Mouse (Mus musculus): ENCODE measurements around the gene Lsm14a. TPM values are rescaled to one million over a fixed set of nuclear protein-coding genes. Genes with fewer than 3 reads are reported as not detected.

Gene Lsm14a
- polyA plus RNA-seq, 1 experiment from 2014 or later: 40.0 TPM

DNA sequence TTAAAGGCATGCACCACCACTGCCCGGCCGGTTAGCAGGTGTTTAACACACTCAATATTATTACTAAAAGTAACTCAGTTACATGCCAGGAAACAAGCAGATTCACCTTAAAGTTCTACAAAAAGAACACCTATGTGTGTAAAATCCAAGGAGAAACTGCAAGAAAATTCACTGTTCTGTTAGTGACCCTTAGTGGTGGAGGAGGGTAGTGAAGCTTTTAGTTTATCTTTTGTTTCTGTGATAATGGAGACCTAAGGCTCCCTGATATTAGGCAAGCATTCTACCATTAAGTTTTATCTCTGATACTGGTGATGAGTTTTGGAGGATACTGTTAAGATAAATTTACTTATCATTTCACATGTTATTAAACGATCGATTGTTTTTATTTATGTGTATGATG lies 37.5 kb downstream of the Lsm14a start:
- no peaks in the 10 kb centered on the region for H3K9me3 ChIP-seq (ENCODE audit: control insufficient read depth, low read length)
- no peak overlapping the region for H3K4me3 ChIP-seq (ENCODE audit: control insufficient read depth in 1 of 2, insufficient read depth in 1 of 2, low read depth in 1 of 2, low read length in 2 of 2)
- no peak overlapping the region for H3K27ac ChIP-seq (replicated peaks in 1 of 2; ENCODE audit: control insufficient read depth in 1 of 2, insufficient read depth in 1 of 2, low read depth in 2 of 2, low read length in 2 of 2)
- peaks cover 86% of the 10 kb centered on the region for H3K36me3 ChIP-seq (ENCODE audit: control insufficient read depth, insufficient read depth, low read length)
- H3K9ac ChIP-seq (ENCODE audit: low read length): no peak overlapping the region
- WGBS: 91% methylated on average over 4 of the region's 4 CpGs
- H3K4me1 ChIP-seq (ENCODE audit: control insufficient read depth in 2 of 2, insufficient read depth in 2 of 2, low read length in 2 of 2): no peaks in the 10 kb centered on the region
- no peaks in the 10 kb centered on the region for H3K27me3 ChIP-seq (ENCODE audit: control insufficient read depth, insufficient read depth, low read length)
- no peak overlapping the region for H3K4me2 ChIP-seq (ENCODE audit: low read length)
- no peak for ATAC-seq (ENCODE audit: insufficient number of reproducible peaks, insufficient read depth, low FRiP score, low read depth)

GRCm38 (mm10) chr7:34351997-34352396 lies 41.1 kb downstream of the Lsm14a start:
- no peak for ATAC-seq (ENCODE audit: insufficient number of reproducible peaks, insufficient read depth, low FRiP score, low read depth)
- Histone ChIP-seq H3K27ac (replicated peaks in 1 of 2; ENCODE audit: control insufficient read depth in 1 of 2, insufficient read depth in 1 of 2, low read depth in 2 of 2, low read length in 2 of 2) (no peak overlapping the region), H3K36me3 (ENCODE audit: control insufficient read depth, insufficient read depth, low read length) (peaks cover 98% of the 10 kb centered on the region), H3K4me1 (ENCODE audit: control insufficient read depth in 2 of 2, insufficient read depth in 2 of 2, low read length in 2 of 2) (no peaks in the 10 kb centered on the region), H3K9ac (ENCODE audit: low read length) (no peak overlapping the region), H3K27me3 (ENCODE audit: control insufficient read depth, insufficient read depth, low read length) (no peaks in the 10 kb centered on the region), H3K4me2 (ENCODE audit: low read length) (no peak overlapping the region), H3K4me3 (ENCODE audit: control insufficient read depth in 1 of 2, insufficient read depth in 1 of 2, low read depth in 1 of 2, low read length in 2 of 2) (no peak overlapping the region), H3K9me3 (ENCODE audit: control insufficient read depth, low read length) (no peaks in the 10 kb centered on the region)
- WGBS: 87% methylated on average over 1 of the region's 1 CpGs

DNA sequence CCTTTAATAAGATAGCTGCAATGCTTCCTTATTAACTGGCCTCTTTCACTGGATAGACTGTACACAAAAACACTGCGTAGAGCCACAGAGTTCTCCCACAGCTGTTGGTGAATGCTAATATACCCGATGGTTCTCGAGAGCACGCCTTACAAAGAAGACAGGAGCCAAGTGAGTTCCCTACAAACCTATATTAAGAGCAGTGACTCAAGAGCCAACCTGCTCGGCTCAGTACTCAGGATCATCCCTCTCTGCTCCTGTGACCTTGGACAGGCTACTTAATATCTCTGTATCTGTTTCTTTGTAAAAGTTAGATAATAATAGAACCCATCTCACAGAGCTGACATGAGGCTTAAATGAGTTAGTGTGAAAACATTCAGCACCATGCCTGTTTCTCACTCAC lies 42.9 kb downstream of the Lsm14a start:
- H3K4me2 ChIP-seq (ENCODE audit: low read length): no peak overlapping the region
- no peaks in the 10 kb centered on the region for H3K27me3 ChIP-seq (ENCODE audit: control insufficient read depth, insufficient read depth, low read length)
- H3K27ac ChIP-seq (replicated peaks in 1 of 2; ENCODE audit: control insufficient read depth in 1 of 2, insufficient read depth in 1 of 2, low read depth in 2 of 2, low read length in 2 of 2): no peak overlapping the region
- no peaks in the 10 kb centered on the region for H3K4me1 ChIP-seq (ENCODE audit: control insufficient read depth in 2 of 2, insufficient read depth in 2 of 2, low read length in 2 of 2)
- no peak for ATAC-seq (ENCODE audit: insufficient number of reproducible peaks, insufficient read depth, low FRiP score, low read depth)
- no peaks in the 10 kb centered on the region for H3K9me3 ChIP-seq (ENCODE audit: control insufficient read depth, low read length)
- no peak overlapping the region for H3K4me3 ChIP-seq (ENCODE audit: control insufficient read depth in 1 of 2, insufficient read depth in 1 of 2, low read depth in 1 of 2, low read length in 2 of 2)
- H3K9ac ChIP-seq (ENCODE audit: low read length): no peak overlapping the region
- peaks cover 100% of the 10 kb centered on the region for H3K36me3 ChIP-seq (ENCODE audit: control insufficient read depth, insufficient read depth, low read length)
- 55% methylated on average over 5 of the region's 5 CpGs for WGBS

DNA sequence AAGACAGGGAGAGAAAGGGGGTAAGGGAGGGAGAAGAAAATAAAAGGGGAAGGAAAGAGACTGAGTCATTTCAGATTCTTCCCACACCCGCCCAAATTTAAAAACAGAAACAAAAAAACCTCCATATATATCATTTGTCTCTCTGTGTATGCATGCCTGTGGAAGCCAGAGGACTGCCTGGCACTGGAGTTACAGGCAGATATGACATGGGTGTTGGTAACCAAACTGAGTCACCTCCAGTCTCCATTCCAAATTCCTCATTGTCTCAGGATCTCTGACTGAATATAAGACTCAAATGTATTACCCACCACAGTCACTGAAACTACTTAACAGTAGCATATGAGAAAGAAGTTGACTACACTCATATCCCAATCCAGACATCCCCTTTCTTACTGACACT lies 45.1 kb downstream of the Lsm14a start:
- H3K27ac ChIP-seq (replicated peaks in 1 of 2; ENCODE audit: control insufficient read depth in 1 of 2, insufficient read depth in 1 of 2, low read depth in 2 of 2, low read length in 2 of 2): no peak overlapping the region
- peaks cover 100% of the 10 kb centered on the region for H3K36me3 ChIP-seq (ENCODE audit: control insufficient read depth, insufficient read depth, low read length)
- H3K9me3 ChIP-seq (ENCODE audit: control insufficient read depth, low read length): no peaks in the 10 kb centered on the region
- no peak overlapping the region for H3K4me3 ChIP-seq (ENCODE audit: control insufficient read depth in 1 of 2, insufficient read depth in 1 of 2, low read depth in 1 of 2, low read length in 2 of 2)
- no peak for ATAC-seq (ENCODE audit: insufficient number of reproducible peaks, insufficient read depth, low FRiP score, low read depth)
- no peak overlapping the region for H3K9ac ChIP-seq (ENCODE audit: low read length)
- 75% methylated on average over 1 of the region's 1 CpGs for WGBS
- no peaks in the 10 kb centered on the region for H3K27me3 ChIP-seq (ENCODE audit: control insufficient read depth, insufficient read depth, low read length)
- no peak overlapping the region for H3K4me2 ChIP-seq (ENCODE audit: low read length)
- H3K4me1 ChIP-seq (ENCODE audit: control insufficient read depth in 2 of 2, insufficient read depth in 2 of 2, low read length in 2 of 2): no peaks in the 10 kb centered on the region

- no peak overlapping the region for H3K4me2 ChIP-seq (ENCODE audit: low read length)
These were observed 46.1 kb downstream of the Lsm14a start for GRCm38 (mm10) chr7:34347041-34347440.

GRCm38 (mm10) chr7:34346505-34346904 lies 46.6 kb downstream of the Lsm14a start:
- 84% methylated on average over 4 of the region's 4 CpGs for WGBS
- H3K9me3 ChIP-seq (ENCODE audit: control insufficient read depth, low read length): no peaks in the 10 kb centered on the region
- H3K4me1 ChIP-seq (ENCODE audit: control insufficient read depth in 2 of 2, insufficient read depth in 2 of 2, low read length in 2 of 2): no peaks in the 10 kb centered on the region
- no peaks in the 10 kb centered on the region for H3K27me3 ChIP-seq (ENCODE audit: control insufficient read depth, insufficient read depth, low read length)
- H3K4me2 ChIP-seq (ENCODE audit: low read length): no peak overlapping the region
- no peak overlapping the region for H3K4me3 ChIP-seq (ENCODE audit: control insufficient read depth in 1 of 2, insufficient read depth in 1 of 2, low read depth in 1 of 2, low read length in 2 of 2)
- H3K36me3 ChIP-seq (ENCODE audit: control insufficient read depth, insufficient read depth, low read length): peaks cover 100% of the 10 kb centered on the region
- H3K9ac ChIP-seq (ENCODE audit: low read length): no peak overlapping the region
- no peak for ATAC-seq (ENCODE audit: insufficient number of reproducible peaks, insufficient read depth, low FRiP score, low read depth)
- H3K27ac ChIP-seq (replicated peaks in 1 of 2; ENCODE audit: control insufficient read depth in 1 of 2, insufficient read depth in 1 of 2, low read depth in 2 of 2, low read length in 2 of 2): no peak overlapping the region

More at GRCm38 (mm10) chr7:34347041-34347440, 46.1 kb downstream of the Lsm14a start:
- H3K4me3 ChIP-seq (ENCODE audit: control insufficient read depth in 1 of 2, insufficient read depth in 1 of 2, low read depth in 1 of 2, low read length in 2 of 2): no peak overlapping the region
- H3K36me3 ChIP-seq (ENCODE audit: control insufficient read depth, insufficient read depth, low read length): peaks cover 100% of the 10 kb centered on the region
- H3K9me3 ChIP-seq (ENCODE audit: control insufficient read depth, low read length): no peaks in the 10 kb centered on the region
- no peak overlapping the region for H3K9ac ChIP-seq (ENCODE audit: low read length)
- no peak overlapping the region for H3K27ac ChIP-seq (replicated peaks in 1 of 2; ENCODE audit: control insufficient read depth in 1 of 2, insufficient read depth in 1 of 2, low read depth in 2 of 2, low read length in 2 of 2)
- no peaks in the 10 kb centered on the region for H3K27me3 ChIP-seq (ENCODE audit: control insufficient read depth, insufficient read depth, low read length)
- no peak for ATAC-seq (ENCODE audit: insufficient number of reproducible peaks, insufficient read depth, low FRiP score, low read depth)
- WGBS: 76% methylated on average over 3 of the region's 3 CpGs
- no peaks in the 10 kb centered on the region for H3K4me1 ChIP-seq (ENCODE audit: control insufficient read depth in 2 of 2, insufficient read depth in 2 of 2, low read length in 2 of 2)

DNA sequence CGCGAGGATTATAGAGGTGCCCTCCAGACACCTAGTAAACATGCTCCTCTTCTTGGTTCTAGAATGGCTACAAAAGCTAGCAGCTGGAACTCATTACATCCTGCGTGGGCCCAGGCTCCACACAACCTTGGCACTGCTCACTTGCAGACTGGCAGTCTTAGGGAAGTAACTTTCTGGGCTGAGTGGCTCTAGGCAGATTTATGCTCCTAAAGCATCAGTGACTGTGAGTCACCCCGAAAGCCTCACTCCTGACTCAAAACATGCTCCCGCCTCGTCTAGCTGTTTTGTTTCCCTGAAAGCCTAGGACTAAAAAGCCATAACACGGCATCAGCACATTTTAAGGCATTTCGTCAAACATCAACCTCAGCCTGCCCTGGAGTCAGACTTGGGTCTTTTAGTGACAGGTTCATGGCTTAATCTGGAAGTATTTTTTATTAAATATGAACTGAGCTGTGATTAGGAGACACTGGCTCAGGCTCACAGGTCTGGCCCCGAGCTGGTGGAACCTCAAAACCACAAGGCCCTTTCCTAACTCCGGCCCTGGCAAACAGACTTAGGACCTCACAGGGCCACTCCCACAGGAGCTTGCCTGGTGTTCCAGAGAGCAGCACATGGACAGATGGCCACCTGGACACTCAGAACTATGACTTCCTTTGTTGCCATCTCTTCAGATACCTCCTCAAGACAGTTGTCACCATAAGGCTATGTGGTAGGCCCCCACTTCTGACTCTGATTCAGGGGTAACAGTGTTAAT lies 50.9 kb downstream of the Lsm14a start:
- H3K4me3 ChIP-seq (ENCODE audit: control insufficient read depth in 1 of 2, insufficient read depth in 1 of 2, low read depth in 1 of 2, low read length in 2 of 2): no peak overlapping the region
- WGBS: 90% methylated on average over 10 of the region's 10 CpGs
- no peak overlapping the region for H3K4me2 ChIP-seq (ENCODE audit: low read length)
- no peaks in the 10 kb centered on the region for H3K9me3 ChIP-seq (ENCODE audit: control insufficient read depth, low read length)
- H3K27ac ChIP-seq (replicated peaks in 1 of 2; ENCODE audit: control insufficient read depth in 1 of 2, insufficient read depth in 1 of 2, low read depth in 2 of 2, low read length in 2 of 2): no peak overlapping the region
- no peak for ATAC-seq (ENCODE audit: insufficient number of reproducible peaks, insufficient read depth, low FRiP score, low read depth)
- H3K9ac ChIP-seq (ENCODE audit: low read length): no peak overlapping the region
- peaks cover 76% of the 10 kb centered on the region for H3K36me3 ChIP-seq (ENCODE audit: control insufficient read depth, insufficient read depth, low read length)
- peaks cover 17 to 30% of the 10 kb centered on the region in 2 experiments for H3K4me1 ChIP-seq (ENCODE audit: control insufficient read depth in 2 of 2, insufficient read depth in 2 of 2, low read length in 2 of 2)
- no peaks in the 10 kb centered on the region for H3K27me3 ChIP-seq (ENCODE audit: control insufficient read depth, insufficient read depth, low read length)

DNA sequence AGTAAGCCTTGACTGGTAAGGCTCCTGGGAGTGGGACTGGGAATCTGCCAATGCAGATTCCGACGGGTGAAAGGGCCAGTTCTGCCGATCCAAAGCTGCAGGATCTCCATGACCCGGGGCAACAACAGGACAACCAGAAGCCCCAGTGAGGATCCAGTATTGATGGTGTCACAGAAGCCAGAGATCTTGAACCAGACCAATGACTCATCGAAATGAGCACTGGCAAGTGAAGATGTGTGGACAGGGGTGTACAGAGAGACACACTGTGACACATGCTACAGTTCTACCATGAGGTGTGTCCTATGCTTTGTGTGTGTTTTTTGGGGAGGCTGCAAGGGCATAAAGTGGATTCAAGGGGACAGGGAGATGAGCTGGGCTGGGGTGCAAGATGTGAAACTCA lies 52.3 kb downstream of the Lsm14a start:
- no peaks in the 10 kb centered on the region for H3K27me3 ChIP-seq (ENCODE audit: control insufficient read depth, insufficient read depth, low read length)
- no peak overlapping the region for H3K4me2 ChIP-seq (ENCODE audit: low read length)
- peaks cover 2% of the 10 kb centered on the region; the same call in 1 of the 2 replicates for H3K9me3 ChIP-seq (ENCODE audit: control insufficient read depth, low read length)
- H3K4me3 ChIP-seq (ENCODE audit: control insufficient read depth in 1 of 2, insufficient read depth in 1 of 2, low read depth in 1 of 2, low read length in 2 of 2): no peak overlapping the region
- no peak overlapping the region for H3K9ac ChIP-seq (ENCODE audit: low read length)
- peak overlapping the region in 1 of 2 experiments; percentile 2; a peak in 1 of 4 replicates for H3K27ac ChIP-seq (replicated peaks in 1 of 2; ENCODE audit: control insufficient read depth in 1 of 2, insufficient read depth in 1 of 2, low read depth in 2 of 2, low read length in 2 of 2)
- 54% methylated on average over 5 of the region's 5 CpGs for WGBS
- peaks cover 17 to 30% of the 10 kb centered on the region in 2 experiments for H3K4me1 ChIP-seq (ENCODE audit: control insufficient read depth in 2 of 2, insufficient read depth in 2 of 2, low read length in 2 of 2)
- peaks cover 63% of the 10 kb centered on the region for H3K36me3 ChIP-seq (ENCODE audit: control insufficient read depth, insufficient read depth, low read length)
- ATAC-seq (ENCODE audit: insufficient number of reproducible peaks, insufficient read depth, low FRiP score, low read depth): no peak
